Mouse (Mus musculus) layer of hippocampus, adult 11-12 months (tissue): ENCODE results near the gene Ifrd2.

Source experiments
- DNase-seq: peaks from one replicate; pipeline ENCODE4 v3.0.0; 2022; ENCODE audit warnings: low spot score

Gene Ifrd2

DNA sequence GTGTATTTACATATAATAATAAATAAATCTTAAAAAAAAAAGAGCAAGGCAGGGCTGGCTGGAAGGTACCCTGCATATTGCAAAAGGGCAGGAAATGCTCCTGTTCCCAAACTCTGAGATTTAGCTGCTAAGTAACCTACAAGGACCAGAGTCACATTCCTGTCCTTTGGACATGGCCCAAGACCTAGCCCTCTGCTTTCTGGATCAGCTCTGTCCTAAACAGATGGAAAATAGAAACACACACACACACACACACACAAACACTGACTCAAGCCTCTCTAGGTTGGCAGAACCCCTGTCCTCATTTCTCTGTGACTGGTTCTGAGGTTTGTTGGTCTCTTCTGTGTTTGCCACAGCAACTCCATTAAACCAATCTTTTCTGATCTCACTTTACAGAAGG is 33.5 kb downstream of the Ifrd2 start:
- DNase-seq = no peak

DNA sequence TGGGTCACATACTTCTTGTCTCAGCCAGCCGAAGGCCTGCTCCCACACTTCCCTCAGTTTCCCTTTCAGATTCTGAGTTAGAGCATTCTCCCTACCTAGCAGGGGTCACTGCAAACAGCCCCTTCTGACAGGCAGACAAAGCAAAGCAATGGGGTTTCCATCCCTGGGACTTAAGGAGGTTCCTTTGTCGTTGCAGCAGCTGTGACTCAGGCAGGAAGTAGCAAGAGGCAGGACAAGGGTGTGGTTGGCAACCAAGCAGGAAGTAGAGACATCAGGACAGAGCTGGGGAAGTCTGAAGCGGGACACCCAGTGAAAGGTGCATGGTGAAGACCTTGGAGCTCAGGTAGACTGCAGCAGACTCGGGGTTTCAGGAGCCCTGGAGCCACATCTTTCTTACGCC is 37.1 kb downstream of the Ifrd2 start:
- DNase-seq = no peak

DNA sequence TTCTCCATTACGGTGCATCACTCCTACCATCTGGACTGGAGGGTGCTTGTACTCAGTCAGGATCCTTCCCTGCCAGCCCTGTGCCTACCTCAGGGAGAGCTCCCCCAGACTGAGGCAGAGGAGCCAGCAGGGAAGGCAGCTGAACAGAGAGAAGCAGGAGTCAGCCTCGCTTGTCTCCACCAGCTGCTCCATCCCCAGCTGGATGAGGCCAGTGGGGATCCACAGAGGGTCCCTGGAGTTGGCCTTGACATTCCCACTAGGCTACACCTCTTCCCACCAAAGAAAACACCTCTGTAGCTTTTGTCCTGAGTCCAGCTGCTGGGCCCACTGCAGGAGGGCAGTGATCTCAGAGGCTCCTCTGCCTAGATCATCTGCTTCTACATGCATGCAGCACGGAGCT is 37.5 kb downstream of the Ifrd2 start:
- DNase-seq = no peak

- DNase-seq = no peak
Observed at GRCm38 (mm10) chr9:107625351-107626128, 38.1 kb downstream of the Ifrd2 start.

GRCm38 (mm10) chr9:107626158-107626843 is 38.9 kb downstream of the Ifrd2 start:
- no peak for DNase-seq

DNA sequence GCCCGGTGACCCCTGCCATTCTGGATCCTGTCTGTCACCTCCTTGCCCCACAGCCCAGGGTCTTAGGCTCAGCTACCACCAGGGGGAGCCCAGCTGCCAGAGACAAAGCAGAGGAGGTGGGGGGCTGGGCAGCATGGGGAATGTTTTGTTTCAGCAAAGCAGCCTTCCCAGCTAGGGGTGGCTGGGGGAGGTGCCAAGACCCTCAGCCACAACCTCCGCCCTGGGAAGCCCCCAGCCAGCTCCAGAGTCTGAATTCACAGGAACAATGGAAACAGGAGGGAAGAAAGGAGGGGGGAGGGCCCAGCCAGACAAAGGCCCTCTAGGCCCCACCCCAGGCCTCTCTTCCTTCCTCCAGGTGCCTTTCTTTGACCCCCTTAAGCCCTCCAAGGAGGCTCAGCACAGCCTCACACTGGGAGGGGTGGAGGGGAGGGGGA is 39.4 kb downstream of the Ifrd2 start:
- peak; percentile 88 for DNase-seq

DNA sequence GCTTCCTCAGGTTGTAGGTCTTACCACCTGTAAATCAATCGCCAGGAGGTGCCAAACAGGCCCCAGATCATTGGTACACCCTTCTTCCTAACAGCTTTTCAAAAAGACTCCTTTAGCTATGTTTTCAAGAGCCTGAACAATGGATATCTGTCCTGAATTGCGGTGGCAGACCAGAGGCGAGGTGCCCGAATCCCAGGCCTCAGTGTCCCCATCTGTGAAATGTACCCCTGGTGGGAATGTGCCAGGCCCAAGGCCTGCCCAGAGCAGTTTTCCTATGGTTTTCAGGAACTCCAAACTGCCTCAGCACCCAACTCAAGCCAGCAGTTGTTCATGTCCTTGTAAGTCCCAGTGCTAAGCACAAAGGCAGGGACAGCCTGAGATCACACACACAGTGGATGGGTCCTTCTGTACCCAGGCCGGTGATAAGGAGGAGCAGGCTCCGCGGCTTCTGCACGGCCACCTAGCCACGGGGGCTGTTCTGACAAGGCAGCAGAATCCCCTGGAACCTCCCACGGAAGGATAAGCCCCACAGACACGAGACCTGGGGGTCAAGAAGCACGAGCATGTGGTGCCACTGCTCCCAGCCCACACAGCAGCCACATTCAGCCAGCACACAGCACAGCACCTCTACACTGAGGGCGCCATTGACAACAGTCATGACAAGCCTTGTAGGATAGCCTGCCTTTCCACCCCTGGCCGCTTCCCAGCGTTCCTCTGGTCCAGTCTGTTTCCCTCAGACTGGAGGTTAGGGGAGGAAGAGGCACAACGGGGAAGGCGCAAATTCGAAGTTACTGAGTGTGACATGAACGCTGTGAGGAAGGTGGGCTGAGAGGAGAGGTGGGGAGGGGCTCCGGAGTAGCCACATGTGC is 40.2 kb downstream of the Ifrd2 start:
- no peak for DNase-seq

DNA sequence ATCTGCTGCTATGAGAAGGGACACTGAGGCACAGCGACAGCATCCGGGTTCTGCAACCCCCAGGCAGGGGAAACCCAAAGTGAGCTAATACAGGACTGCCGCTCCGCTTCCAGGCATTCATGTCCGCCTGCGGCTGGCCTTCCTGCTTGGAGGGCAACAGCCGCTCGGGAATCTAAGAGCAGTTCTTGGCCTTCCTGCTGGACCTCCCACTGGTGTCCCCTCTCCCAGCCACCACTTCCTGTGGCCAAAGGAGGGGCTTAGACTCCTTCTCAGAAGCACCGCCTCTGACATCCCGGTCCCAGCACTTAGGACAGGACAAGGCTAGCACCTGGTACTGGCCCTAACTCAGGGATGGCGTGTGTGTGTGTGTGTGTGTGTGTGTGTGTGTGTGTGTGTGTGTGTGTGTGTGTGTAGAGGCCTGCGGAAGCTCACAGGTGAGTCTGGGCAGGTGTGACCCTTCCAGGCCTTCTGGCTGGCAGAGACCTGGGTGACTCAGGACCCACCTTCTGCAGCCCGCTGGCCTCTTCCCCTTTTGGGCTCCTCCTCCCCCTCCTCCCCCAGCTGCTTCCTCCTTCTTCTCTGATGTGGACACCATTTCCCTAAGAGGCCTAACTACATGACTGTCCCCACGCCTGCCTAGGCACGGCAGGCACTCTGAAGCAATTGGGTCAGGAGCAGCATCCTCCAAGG is 41.4 kb downstream of the Ifrd2 start:
- DNase-seq = peak; percentile 46

DNA sequence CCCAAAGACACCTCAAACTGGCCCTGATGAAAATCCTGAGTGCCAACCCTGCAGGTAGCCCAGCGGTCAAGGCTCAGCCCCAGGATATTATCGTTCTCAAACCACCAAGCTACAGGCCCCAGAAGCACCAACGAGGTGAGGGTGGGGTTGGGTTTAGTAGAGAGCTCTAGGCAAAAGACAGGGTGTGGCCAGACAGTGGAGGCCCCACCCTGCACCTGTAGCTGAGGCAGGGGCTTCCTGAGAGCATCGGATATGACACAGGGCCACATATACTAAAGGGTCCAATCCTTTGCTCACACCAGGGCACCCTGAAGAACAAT is 41.9 kb downstream of the Ifrd2 start:
- no peak for DNase-seq

DNA sequence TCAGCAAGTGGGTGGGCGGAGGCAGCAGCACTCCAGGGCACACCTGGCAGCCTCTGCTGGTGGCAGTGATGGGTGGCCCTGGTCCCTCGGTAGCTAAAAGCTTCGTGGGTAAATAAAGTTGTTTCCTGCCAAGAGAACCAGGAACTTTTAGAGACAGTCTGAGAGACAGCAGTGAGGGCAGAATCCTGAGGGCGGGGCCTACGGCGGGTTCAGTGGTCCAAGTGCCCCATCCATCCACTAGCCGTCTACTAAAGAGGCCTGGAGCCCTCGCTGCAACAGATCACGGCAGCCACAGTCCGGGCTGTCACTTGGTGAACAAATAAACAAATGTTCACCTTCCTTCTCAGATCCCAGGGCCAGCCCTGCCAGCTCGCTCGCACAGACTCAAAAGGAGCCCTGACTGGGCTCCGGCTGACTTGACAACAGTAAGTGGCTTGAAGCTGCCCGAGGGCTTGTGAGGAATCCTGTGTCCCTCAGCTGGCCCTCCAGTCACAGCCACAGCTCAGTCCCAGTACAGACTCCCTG is 42.5 kb downstream of the Ifrd2 start:
- peak; percentile 32 for DNase-seq

- DNase-seq = peak; percentile 54
Observed at GRCm38 (mm10) chr9:107630576-107630975, 43.1 kb downstream of the Ifrd2 start.

- DNase-seq = no peak
Observed at GRCm38 (mm10) chr9:107631311-107631826, 43.9 kb downstream of the Ifrd2 start.

DNA sequence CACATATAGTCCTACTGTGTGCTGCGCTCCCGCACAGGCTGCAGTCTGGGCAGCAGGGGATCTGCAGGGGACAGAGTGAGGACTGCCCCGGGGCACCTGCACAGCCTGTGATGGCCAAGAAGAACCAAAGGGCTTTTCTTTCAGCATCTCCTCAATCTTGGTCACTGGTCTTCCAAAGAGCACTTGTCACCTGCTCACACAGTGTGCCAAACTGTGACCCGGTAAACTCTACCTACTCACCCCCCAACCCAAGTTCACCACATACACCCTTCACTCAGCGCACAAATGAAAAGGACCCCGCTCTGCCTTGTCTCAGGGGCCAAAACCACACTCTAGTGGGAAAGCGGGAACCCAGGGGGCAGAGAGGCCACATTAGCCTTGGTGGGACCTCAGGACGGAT is 44.4 kb downstream of the Ifrd2 start:
- DNase-seq = no peak

DNA sequence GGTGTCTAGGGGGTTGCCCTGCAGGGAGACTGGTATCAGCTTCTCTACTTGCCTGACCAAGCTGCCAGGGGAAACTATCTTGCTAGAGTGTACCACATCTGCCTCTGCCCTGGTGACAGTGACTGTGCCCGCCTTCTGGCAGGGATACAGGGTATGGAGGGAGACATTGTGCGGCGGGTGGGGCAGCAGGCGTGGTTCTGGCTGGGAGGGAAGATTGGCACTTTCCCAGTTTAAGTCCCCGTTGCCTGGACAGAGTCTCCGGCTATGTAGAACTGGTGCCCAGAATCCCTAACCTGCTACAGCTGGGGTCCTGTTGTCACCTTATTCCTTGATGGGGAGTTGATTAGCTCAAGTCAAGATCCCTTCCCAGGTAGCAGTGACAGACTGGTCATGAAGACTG is 45.0 kb downstream of the Ifrd2 start:
- peak; percentile 50 for DNase-seq

DNA sequence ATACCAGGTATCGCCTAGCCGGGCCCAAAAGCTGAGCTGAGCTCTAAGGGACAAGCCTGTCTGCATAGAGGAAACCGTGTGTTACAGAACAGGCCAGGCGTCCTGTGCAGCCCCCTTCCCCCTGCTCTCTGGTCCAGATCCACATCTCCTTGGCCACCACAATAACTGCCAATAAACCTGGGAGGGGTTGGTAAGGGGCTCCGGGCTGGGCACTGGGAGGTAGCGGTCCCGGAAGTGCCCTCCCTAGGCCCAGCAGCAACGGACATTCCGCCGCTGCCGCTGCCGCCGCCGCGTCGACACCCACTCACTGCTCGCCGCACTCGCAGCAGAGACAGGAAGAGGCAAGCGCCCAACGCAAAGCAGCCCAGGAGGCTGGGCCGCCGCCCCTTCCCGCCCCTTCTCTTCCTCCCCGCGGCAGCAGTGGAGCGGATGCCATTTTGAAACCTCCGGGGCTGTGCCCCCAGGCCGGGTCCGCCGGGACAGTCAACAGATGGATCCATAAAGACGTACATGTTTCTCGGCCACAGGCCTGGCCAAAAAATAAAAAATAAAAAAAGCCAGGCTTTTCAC is 45.7 kb downstream of the Ifrd2 start:
- DNase-seq = peak; percentile 78

DNA sequence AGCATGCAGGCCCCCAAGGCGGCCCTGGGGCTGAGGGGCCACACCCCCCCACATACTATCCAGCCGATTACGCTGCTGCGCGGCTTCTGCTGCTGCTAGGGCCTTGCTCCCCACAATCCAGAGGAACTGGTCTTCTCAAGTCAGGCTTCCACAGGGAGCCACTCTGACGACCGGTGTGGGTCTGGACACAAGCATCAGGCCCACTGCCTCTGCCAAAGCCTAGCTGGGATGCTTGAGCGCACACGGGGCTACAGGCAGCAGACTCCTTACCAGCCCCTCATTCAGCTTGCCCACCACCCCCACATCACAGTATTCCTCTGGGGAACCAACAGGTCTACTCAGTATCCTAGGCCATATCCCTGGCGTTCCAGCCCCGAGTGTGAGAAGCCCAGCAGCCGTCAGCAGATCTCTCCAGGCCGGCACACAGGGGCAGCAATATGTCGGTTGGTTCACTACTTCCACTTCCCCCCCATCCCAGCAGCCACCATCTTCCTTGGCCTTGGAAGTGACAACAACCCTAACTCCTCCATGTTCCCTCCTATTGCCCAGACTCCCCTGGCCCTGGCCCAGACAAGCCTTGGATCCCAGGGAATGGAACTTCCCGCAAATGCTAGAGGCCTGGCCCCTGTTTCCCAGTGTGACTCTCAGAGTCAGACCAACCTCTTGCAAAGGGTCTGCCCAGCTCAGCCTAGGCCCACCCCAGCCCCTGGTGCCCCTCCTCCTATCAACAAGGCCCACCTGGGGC is 46.4 kb downstream of the Ifrd2 start:
- DNase-seq = peak; percentile 41

DNA sequence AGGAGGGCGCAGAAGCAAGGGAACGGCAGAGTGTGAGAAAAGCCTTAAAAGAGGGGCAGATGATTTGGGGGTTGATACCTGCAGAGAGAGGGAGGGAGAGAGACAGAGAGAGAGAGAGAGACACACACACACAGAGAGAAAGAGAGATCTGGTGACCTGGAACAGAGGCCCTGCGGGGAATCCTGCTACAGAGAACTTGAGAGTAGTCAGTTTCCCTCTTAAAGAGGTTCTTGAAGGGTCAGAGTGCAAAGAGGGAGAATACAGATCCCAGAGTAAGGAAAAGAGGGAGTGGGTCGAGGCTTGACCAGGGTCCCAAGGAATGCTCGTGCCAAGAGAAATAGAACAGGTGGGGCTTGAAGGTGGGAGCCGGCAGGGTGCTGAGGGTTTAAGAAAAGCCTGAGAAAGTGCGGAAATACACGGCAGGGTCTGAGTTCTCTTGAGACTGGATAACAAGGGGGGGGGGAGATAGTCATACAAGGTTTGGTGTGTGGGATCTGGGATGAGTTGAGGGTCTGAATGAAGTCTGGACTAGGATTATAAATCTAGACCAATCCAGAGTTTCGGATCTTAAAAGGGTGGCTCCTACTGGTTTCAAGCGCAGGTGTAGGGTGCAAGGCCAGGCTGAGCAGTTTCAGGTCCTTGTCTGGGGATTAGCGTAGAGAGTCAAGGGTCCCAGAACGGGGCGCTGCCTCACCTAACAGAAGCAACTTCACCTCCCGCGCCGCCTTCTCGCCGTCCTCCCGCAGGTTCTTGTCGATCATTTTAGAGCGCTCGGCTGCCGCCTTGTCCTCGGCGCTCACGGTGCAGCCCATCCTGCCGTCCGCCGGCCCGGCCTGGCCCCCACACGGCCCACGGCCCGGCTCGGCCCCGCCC is 47.2 kb downstream of the Ifrd2 start:
- no peak for DNase-seq

GRCm38 (mm10) chr9:107635279-107636028 is 48.0 kb downstream of the Ifrd2 start, which contains the start of gene Gnai2:
Gene Gnai2 (minus strand): TSS chr9:107635367.
- DNase-seq = peak; percentile 94

DNA sequence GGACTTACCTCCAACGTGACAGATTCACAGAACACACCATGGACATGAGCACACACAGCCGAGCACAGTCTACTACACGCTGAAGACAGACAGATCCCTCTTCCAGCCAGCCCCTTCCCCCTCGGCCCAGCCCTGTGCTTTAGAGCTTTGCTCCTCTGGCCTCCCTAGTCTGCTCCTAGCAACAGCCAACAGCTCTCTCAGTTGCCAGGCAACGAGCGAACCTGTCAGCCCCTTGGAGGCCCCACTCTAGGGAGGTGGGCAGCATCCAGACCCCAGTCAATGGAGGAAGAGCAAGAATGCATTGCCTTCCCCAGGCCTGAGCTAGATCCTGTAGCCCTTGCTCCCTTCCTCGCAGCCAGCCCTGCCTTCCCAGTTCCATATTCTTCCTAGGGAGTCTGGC is 49.6 kb downstream of the Ifrd2 start:
- DNase-seq = no peak
